Mouse (Mus musculus): ENCODE results near the gene Efnb3. TPM values are rescaled to one million over a fixed set of nuclear protein-coding genes. Genes with fewer than 3 reads are reported as not detected.

Gene Efnb3
- total RNA-seq (2017), result 0.49 to 0.96 TPM in 2 of 3 replicates, not detected in the other

GRCm38 (mm10) chr11:69559851-69560765 lies at the start of gene Efnb3:
Gene Efnb3, minus strand, starts transcription at chr11:69560205.
- ATAC-seq (replicated peaks; ENCODE audit: insufficient number of reproducible peaks, low FRiP score, low TSS enrichment, poor library complexity, severe bottlenecking), result no peak

- no peak for ATAC-seq (replicated peaks; ENCODE audit: insufficient number of reproducible peaks, low FRiP score, low TSS enrichment, poor library complexity, severe bottlenecking)
Observed at GRCm38 (mm10) chr11:69609416-69609815, 49.4 kb upstream of the Efnb3 start.

GRCm38 (mm10) chr11:69608525-69608924 lies 48.5 kb upstream of the Efnb3 start:
- no peak for ATAC-seq (replicated peaks; ENCODE audit: insufficient number of reproducible peaks, low FRiP score, low TSS enrichment, poor library complexity, severe bottlenecking)

- ATAC-seq (replicated peaks; ENCODE audit: insufficient number of reproducible peaks, low FRiP score, low TSS enrichment, poor library complexity, severe bottlenecking), result no peak
Observed at GRCm38 (mm10) chr11:69606832-69607231, 46.8 kb upstream of the Efnb3 start.

- no peak for ATAC-seq (replicated peaks; ENCODE audit: insufficient number of reproducible peaks, low FRiP score, low TSS enrichment, poor library complexity, severe bottlenecking)
Observed at GRCm38 (mm10) chr11:69606491-69606795, 46.4 kb upstream of the Efnb3 start.

GRCm38 (mm10) chr11:69605726-69606490 lies 45.9 kb upstream of the Efnb3 start, which contains the start of gene Atp1b2:
Gene Atp1b2, minus strand, starts transcription at chr11:69605942.
- peak; percentile 42 for ATAC-seq (replicated peaks; ENCODE audit: insufficient number of reproducible peaks, low FRiP score, low TSS enrichment, poor library complexity, severe bottlenecking)

- ATAC-seq (replicated peaks; ENCODE audit: insufficient number of reproducible peaks, low FRiP score, low TSS enrichment, poor library complexity, severe bottlenecking), result no peak
Observed at GRCm38 (mm10) chr11:69604795-69605664, 45.0 kb upstream of the Efnb3 start.

- no peak for ATAC-seq (replicated peaks; ENCODE audit: insufficient number of reproducible peaks, low FRiP score, low TSS enrichment, poor library complexity, severe bottlenecking)
Observed at GRCm38 (mm10) chr11:69604347-69604746, 44.3 kb upstream of the Efnb3 start.

GRCm38 (mm10) chr11:69603516-69603915 lies 43.5 kb upstream of the Efnb3 start:
- no peak for ATAC-seq (replicated peaks; ENCODE audit: insufficient number of reproducible peaks, low FRiP score, low TSS enrichment, poor library complexity, severe bottlenecking)

- no peak for ATAC-seq (replicated peaks; ENCODE audit: insufficient number of reproducible peaks, low FRiP score, low TSS enrichment, poor library complexity, severe bottlenecking)
Observed at GRCm38 (mm10) chr11:69601768-69602167, 41.8 kb upstream of the Efnb3 start.

- ATAC-seq (replicated peaks; ENCODE audit: insufficient number of reproducible peaks, low FRiP score, low TSS enrichment, poor library complexity, severe bottlenecking), result no peak
Observed at GRCm38 (mm10) chr11:69600098-69600497, 40.1 kb upstream of the Efnb3 start.

GRCm38 (mm10) chr11:69599436-69599835 lies 39.4 kb upstream of the Efnb3 start:
- no peak for ATAC-seq (replicated peaks; ENCODE audit: insufficient number of reproducible peaks, low FRiP score, low TSS enrichment, poor library complexity, severe bottlenecking)

- no peak for ATAC-seq (replicated peaks; ENCODE audit: insufficient number of reproducible peaks, low FRiP score, low TSS enrichment, poor library complexity, severe bottlenecking)
Observed at GRCm38 (mm10) chr11:69594853-69595252, 34.8 kb upstream of the Efnb3 start.

- ATAC-seq (replicated peaks; ENCODE audit: insufficient number of reproducible peaks, low FRiP score, low TSS enrichment, poor library complexity, severe bottlenecking), result no peak
Observed at GRCm38 (mm10) chr11:69592799-69593198, 32.8 kb upstream of the Efnb3 start.

- ATAC-seq (replicated peaks; ENCODE audit: insufficient number of reproducible peaks, low FRiP score, low TSS enrichment, poor library complexity, severe bottlenecking), result no peak
Observed at GRCm38 (mm10) chr11:69591899-69592637, 32.1 kb upstream of the Efnb3 start.

- ATAC-seq (replicated peaks; ENCODE audit: insufficient number of reproducible peaks, low FRiP score, low TSS enrichment, poor library complexity, severe bottlenecking), result no peak
Observed at GRCm38 (mm10) chr11:69591424-69591823, 31.4 kb upstream of the Efnb3 start.

GRCm38 (mm10) chr11:69590622-69591021 lies 30.6 kb upstream of the Efnb3 start:
- ATAC-seq (replicated peaks; ENCODE audit: insufficient number of reproducible peaks, low FRiP score, low TSS enrichment, poor library complexity, severe bottlenecking), result no peak

GRCm38 (mm10) chr11:69589207-69589834 lies 29.3 kb upstream of the Efnb3 start:
- no peak for ATAC-seq (replicated peaks; ENCODE audit: insufficient number of reproducible peaks, low FRiP score, low TSS enrichment, poor library complexity, severe bottlenecking)

All from monocyte, adult 5-6 weeks (primary cell).